Mouse (Mus musculus) bone marrow macrophage, adult 2 months (primary cell): ENCODE measurements at regions not wholly inside any gene's neighbourhood (a gene's known extent, or its start where the extent isn't known, plus 50 kb on each side); places are given as distances from the start of the nearest gene placed in this dataset.

Experiments
- CTCF ChIP-seq: IDR thresholded peaks from 2 replicates; pipeline ENCODE4 v1.5.1; 2012; ENCODE audit warnings: low read depth, mild to moderate bottlenecking, low read length, moderate library complexity
- POLR2A ChIP-seq: IDR thresholded peaks from 2 replicates; pipeline ENCODE4 v1.6.1; 2012; ENCODE audit warnings: mild to moderate bottlenecking, low read depth, low read length, borderline replicate concordance

GRCm38 (mm10) chr4:71165802-71166201 lies 592.0 kb downstream of the Gm11232 start:
- no peak for TF ChIP-seq CTCF
- no peak for TF ChIP-seq POLR2A
